8 mouse cellular contexts compared by ENCODE assay signal in genomic region chr3:32398175-32398538, GRCm38 (mm10). TPM values are rescaled to one million over a fixed set of nuclear protein-coding genes. Genes with fewer than 3 reads are reported as not detected.
A peak's percentile ranks its signal among the peaks of the same experiment; 100 is the strongest.
DNase-seq lines count a peak whose midpoint lies in the region; ATAC-seq and TF ChIP-seq lines count a peak whose summit lies in the region.

No protein-coding gene starts in this region.

- intact Hi-C loops in heart, postnatal 36 days (cut with DNase I), result loop anchor here (2.0 to 5.0 kb wide), 2 partner anchors 15 to 54 kb away; no protein-coding TSS in a partner anchor

- peak overlapping the region; percentile 93 for H3K4me3 ChIP-seq in heart, embryonic 11.5 days (ENCODE audit: low read depth, low read length)
- H3K4me3 ChIP-seq in C2C12 (ENCODE audit: insufficient read depth, poor library complexity, severe bottlenecking), result peak overlapping the region; percentile 71
- H3K4me3 ChIP-seq in forebrain, embryonic 10.5 days, result peak overlapping the region; percentile 92
- peak overlapping the region; percentile 89 for H3K4me3 ChIP-seq in liver, embryonic 11.5 days (ENCODE audit: low read depth, low read length)

- no peak overlapping the region for H3K27ac ChIP-seq in heart, embryonic 11.5 days (ENCODE audit: low read depth, low read length)
- H3K27ac ChIP-seq in forebrain, embryonic 10.5 days, result no peak overlapping the region
- no peak overlapping the region for H3K27ac ChIP-seq in liver, embryonic 11.5 days (ENCODE audit: low read depth, low read length)

- no peaks in the 10 kb centered on the region for H3K36me3 ChIP-seq in heart, embryonic 11.5 days (ENCODE audit: control insufficient read depth, insufficient read depth, low read length)
- H3K36me3 ChIP-seq in C2C12 (ENCODE audit: control insufficient read depth, insufficient read depth), result no peaks in the 10 kb centered on the region
- H3K36me3 ChIP-seq in forebrain, embryonic 10.5 days (replicated peaks), result no peaks in the 10 kb centered on the region
- no peaks in the 10 kb centered on the region for H3K36me3 ChIP-seq in liver, embryonic 11.5 days (ENCODE audit: control insufficient read depth, insufficient read depth, low read length)

- no peak for DNase-seq in heart, postnatal 36 days
- DNase-seq in forebrain, embryonic 10.5 days (ENCODE audit: extremely low spot score, low spot score), result no peak
- DNase-seq in liver, embryonic 11.5 days (ENCODE audit: low spot score), result no peak
- DNase-seq in right cerebral cortex, postnatal 25 days, result no peak
- DNase-seq in left cerebral cortex, adult 8-10 months (ENCODE audit: low spot score in 2 of 2), result no peak
- DNase-seq in cerebellum, adult 8-10 months, result no peak

- H3K9ac ChIP-seq in heart, embryonic 11.5 days (ENCODE audit: low read depth, low read length), result peak overlapping the region; percentile 96; the same call in 1 of the 2 replicates
- peak overlapping the region; percentile 85 for H3K9ac ChIP-seq in liver, embryonic 11.5 days (ENCODE audit: low read depth, low read length)

- peak overlapping the region; percentile 69 for H3K4me2 ChIP-seq in heart, embryonic 11.5 days
- peak overlapping the region; percentile 77 for H3K4me2 ChIP-seq in liver, embryonic 11.5 days

- peaks cover 52% of the 10 kb centered on the region for H3K79me3 ChIP-seq in C2C12 (ENCODE audit: low read depth)

- H3K4me1 ChIP-seq in heart, embryonic 11.5 days (ENCODE audit: control insufficient read depth, insufficient read depth, low read length), result peaks cover 24% of the 10 kb centered on the region
- peaks cover 44% of the 10 kb centered on the region for H3K4me1 ChIP-seq in forebrain, embryonic 10.5 days
- H3K4me1 ChIP-seq in liver, embryonic 11.5 days (replicated peaks; ENCODE audit: control insufficient read depth, insufficient read depth, low read length), result peaks cover 23% of the 10 kb centered on the region

- 2% methylated on average over 7 of the region's 7 CpGs for WGBS in heart, embryonic 11.5 days (ENCODE audit: insufficient replicate concordance)
- 2% methylated on average over 7 of the region's 7 CpGs for WGBS in forebrain, embryonic 10.5 days
- 2% methylated on average over 7 of the region's 7 CpGs for WGBS in liver, embryonic 11.5 days

- no peak for TF ChIP-seq CTCF in C2C12 (IDR thresholded peaks at IDR 0.05; ENCODE audit: control insufficient read depth, insufficient read depth, insufficient read length)

- no peak for ATAC-seq in heart, embryonic 11.5 days (replicated peaks; ENCODE audit: insufficient number of reproducible peaks, low FRiP score, low TSS enrichment)
- no peak for ATAC-seq in liver, embryonic 11.5 days (replicated peaks; ENCODE audit: low FRiP score)

- H3ac ChIP-seq in C2C12 (ENCODE audit: control insufficient read depth, insufficient read length, low read depth), result no peak overlapping the region

- peaks cover 58% of the 10 kb centered on the region for H3K79me2 ChIP-seq in C2C12 (ENCODE audit: control insufficient read depth, insufficient read depth)

- no peaks in the 10 kb centered on the region for H3K27me3 ChIP-seq in heart, embryonic 11.5 days (ENCODE audit: control insufficient read depth, insufficient read depth, low read length)
- no peaks in the 10 kb centered on the region for H3K27me3 ChIP-seq in C2C12 (ENCODE audit: control insufficient read depth, insufficient read depth, insufficient read length)
- H3K27me3 ChIP-seq in forebrain, embryonic 10.5 days (ENCODE audit: poor library complexity, severe bottlenecking), result peaks cover 3% of the 10 kb centered on the region; the same call in 1 of the 2 replicates
- H3K27me3 ChIP-seq in liver, embryonic 11.5 days (replicated peaks; ENCODE audit: control insufficient read depth, insufficient read depth, low read length), result no peaks in the 10 kb centered on the region

- H3K9me3 ChIP-seq in heart, embryonic 11.5 days (replicated peaks; ENCODE audit: control insufficient read depth, low read length), result no peaks in the 10 kb centered on the region
- H3K9me3 ChIP-seq in forebrain, embryonic 10.5 days, result no peaks in the 10 kb centered on the region
- H3K9me3 ChIP-seq in liver, embryonic 11.5 days (ENCODE audit: control insufficient read depth, low read length), result no peaks in the 10 kb centered on the region

TF ChIP-seq in C2C12, 6 proteins besides CTCF, POLR2A, EP300 and RAD21:
- no peak for TF ChIP-seq MYOD1 (IDR thresholded peaks at IDR 0.05; ENCODE audit: control insufficient read depth, insufficient read length, low read depth)
- peak; percentile 19 for TF ChIP-seq USF1 (IDR thresholded peaks at IDR 0.05; ENCODE audit: low read depth)
- no peak for TF ChIP-seq FOSL1 (IDR thresholded peaks at IDR 0.05; ENCODE audit: insufficient read depth, low read length, poor library complexity, severe bottlenecking)
- no peak for TF ChIP-seq MYOG (IDR thresholded peaks at IDR 0.05; ENCODE audit: control insufficient read depth, extremely low read depth, insufficient read length)

RNA-seq across cellular contexts. Expression of gene Pik3ca, which starts 0.7 kb away (rescaled TPM):
- 10.1 and 12.0 TPM in 2 replicates for polyA plus RNA-seq in heart, embryonic 11.5 days (2014; fragmentation: Nextera tagmentation; extraction: Ambion mirVana)
- 10 to 100 TPM; 48.4 to 52.2 TPM for total RNA-seq in heart, postnatal 36 days (2021)
- polyA plus RNA-seq in C2C12 (2012; fragmentation: generic; extraction: Trizol), result 8.6 TPM
- 5.0 and 8.0 TPM in 2 replicates for polyA plus RNA-seq in forebrain, embryonic 10.5 days (2016; fragmentation: Nextera tagmentation; extraction: Ambion mirVana)
- 8.0 and 9.1 TPM in 2 replicates for polyA plus RNA-seq in liver, embryonic 11.5 days (2014; fragmentation: Nextera tagmentation; extraction: Ambion mirVana)
- 10 to 100 TPM; 59.1 to 68.3 (median 61.0) TPM for total RNA-seq in left cerebral cortex, adult 8-10 months (2022)

RNA-seq across cellular contexts. Expression of gene Zmat3, which starts 32.3 kb away (rescaled TPM):
- 5.3 and 5.8 TPM in 2 replicates for polyA plus RNA-seq in heart, embryonic 11.5 days (2014; fragmentation: Nextera tagmentation; extraction: Ambion mirVana)
- total RNA-seq in heart, postnatal 36 days (2021), result 1 to 10 TPM; 6.1 to 6.4 TPM
- polyA plus RNA-seq in C2C12 (2012; fragmentation: generic; extraction: Trizol), result 14.7 TPM
- 7.5 and 8.2 TPM in 2 replicates for polyA plus RNA-seq in forebrain, embryonic 10.5 days (2016; fragmentation: Nextera tagmentation; extraction: Ambion mirVana)
- 1.8 and 2.8 TPM in 2 replicates for polyA plus RNA-seq in liver, embryonic 11.5 days (2014; fragmentation: Nextera tagmentation; extraction: Ambion mirVana)
- total RNA-seq in left cerebral cortex, adult 8-10 months (2022), result 10 to 100 TPM; 67.5 to 74.8 (median 70.6) TPM
